Mouse (Mus musculus): Measurements from ENCODE around the gene Nagpa. TPM values are rescaled to one million over a fixed set of nuclear protein-coding genes. Genes with fewer than 3 reads are reported as not detected.
"Not testable (repeated sequence)": the region's sequence is repeated elsewhere in the genome, so short reads cannot be mapped to it uniquely, and the experiment has no call there.

Gene Nagpa
- 10 to 100 TPM in 21 of 26 experiments, 1 to 10 TPM in 5; 5.3 to 37.8 (median 17.8) TPM for total RNA-seq (2018; cell fraction: chromatin; rRNA removed)
- 10 to 100 TPM; 39.3 to 77.6 (median 58.5) TPM for total RNA-seq (2018; cell fraction: cytosol; rRNA removed)
- total RNA-seq (2018; cell fraction: nucleus; rRNA removed): 10 to 100 TPM; 21.5 to 97.8 (median 63.2) TPM
- polyA plus RNA-seq (2018): 75.7 to 106 TPM (median 79.8 TPM) in 3 replicates

DNA sequence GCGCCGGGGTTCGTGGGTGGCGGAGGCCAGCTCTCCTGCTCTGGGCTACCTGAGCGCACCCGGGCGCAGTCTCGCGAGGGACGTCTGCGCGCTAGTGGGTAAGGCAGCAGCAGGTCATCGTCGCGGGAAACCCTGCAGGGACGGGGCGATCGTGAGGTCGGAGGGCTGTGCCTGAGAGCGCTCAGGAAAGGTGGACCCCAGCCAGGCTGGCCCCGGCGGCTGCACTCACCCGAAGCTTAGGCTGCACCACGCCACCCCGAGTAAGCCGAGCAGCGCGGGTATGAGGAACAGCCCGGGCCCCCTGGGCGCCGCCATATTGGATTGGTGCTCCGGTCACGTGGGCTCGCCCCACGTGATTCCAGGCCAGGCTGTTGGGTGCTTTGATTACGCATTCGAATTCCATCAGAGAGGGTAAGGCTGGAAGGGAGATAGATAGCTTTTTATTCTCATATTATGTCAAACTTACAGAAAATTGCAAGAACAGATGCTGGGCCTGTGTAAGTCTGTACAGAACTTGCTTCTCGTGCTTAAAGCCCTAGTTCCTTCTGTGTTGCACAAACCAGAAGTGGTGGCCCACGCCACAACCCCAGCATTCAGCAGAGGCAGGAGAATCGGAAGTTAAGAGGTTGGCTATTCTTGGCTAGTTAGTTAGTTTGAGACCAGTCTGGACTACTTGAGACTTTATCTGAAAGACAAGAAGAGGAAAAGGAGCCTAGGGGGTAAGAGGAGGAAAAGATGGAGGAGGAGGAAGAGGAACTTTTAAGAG, at the start of gene Nagpa:
Gene Nagpa, minus strand, starts transcription at position 345 of the 766 bp plus-strand sequence.
- peaks cover 26% of the 10 kb centered on the region for H3K36me3 ChIP-seq (ENCODE audit: inconsistent target)
- WGBS (ENCODE audit: missing documents): 2% methylated on average over 40 of the region's 40 CpGs
- peak within 1 kb of the TSS; percentile 80 for H3K27ac ChIP-seq
- H3K79me2 ChIP-seq (ENCODE audit: inconsistent target): peaks cover 34% of the 10 kb centered on the region
- peak within 1 kb of the TSS; percentile 63 for H3K4me3 ChIP-seq (ENCODE audit: inconsistent target)

DNA sequence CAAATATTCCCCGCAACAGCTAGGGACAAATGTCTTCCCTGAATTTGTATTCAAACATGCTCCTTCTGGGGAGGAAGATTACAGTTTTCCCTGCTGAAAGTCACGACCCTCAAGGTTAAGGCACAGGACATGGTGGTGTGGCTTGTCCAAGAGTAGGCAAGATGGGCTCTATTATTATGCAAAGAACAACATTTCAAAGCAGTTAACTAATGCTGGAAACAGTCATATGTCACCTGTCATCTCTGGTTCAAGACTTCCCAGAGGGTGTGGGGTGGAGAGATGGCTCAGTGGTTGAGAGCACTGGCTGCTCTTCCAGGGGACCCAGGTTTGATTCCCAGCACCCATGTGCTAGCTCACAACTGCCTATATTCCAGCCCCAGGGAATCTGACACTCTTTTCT, 48.4 kb upstream of the Nagpa start:
- Histone ChIP-seq H3K79me2 (ENCODE audit: inconsistent target) (no peaks in the 10 kb centered on the region; the same call in 1 of the 2 replicates), H3K36me3 (ENCODE audit: inconsistent target) (peaks cover 38% of the 10 kb centered on the region; the same call in 1 of the 2 replicates), H3K4me3 (ENCODE audit: inconsistent target) (no peak overlapping the region), H3K27ac (no peak overlapping the region)
- WGBS (ENCODE audit: missing documents): 100% methylated on average over 2 of the region's 2 CpGs

DNA sequence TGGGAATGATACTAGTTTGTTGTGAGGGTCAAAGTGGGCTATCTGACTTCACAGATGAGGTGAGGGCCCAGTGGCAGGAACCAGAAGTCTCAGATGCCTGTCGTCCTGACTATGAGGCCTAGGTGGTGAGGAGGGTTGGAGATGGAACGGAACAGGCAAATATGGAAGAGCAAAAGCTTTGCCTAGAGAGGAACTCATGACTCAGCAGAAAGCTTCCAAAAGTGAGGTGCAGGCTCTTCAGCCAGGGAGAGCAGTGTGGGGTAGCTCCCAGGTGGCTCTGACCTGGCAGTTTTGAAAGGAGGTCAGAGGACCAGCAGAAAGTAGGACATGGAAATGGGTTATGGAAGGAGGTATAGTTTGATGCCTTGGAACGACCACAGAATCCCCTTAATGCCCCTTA, 47.1 kb upstream of the Nagpa start:
- Histone ChIP-seq H3K36me3 (ENCODE audit: inconsistent target) (peaks cover 47% of the 10 kb centered on the region; the same call in 1 of the 2 replicates), H3K4me3 (ENCODE audit: inconsistent target) (no peak overlapping the region), H3K79me2 (ENCODE audit: inconsistent target) (no peaks in the 10 kb centered on the region; the same call in 1 of the 2 replicates), H3K27ac (no peak overlapping the region)
- 91% methylated on average over 3 of the region's 3 CpGs for WGBS (ENCODE audit: missing documents)

DNA sequence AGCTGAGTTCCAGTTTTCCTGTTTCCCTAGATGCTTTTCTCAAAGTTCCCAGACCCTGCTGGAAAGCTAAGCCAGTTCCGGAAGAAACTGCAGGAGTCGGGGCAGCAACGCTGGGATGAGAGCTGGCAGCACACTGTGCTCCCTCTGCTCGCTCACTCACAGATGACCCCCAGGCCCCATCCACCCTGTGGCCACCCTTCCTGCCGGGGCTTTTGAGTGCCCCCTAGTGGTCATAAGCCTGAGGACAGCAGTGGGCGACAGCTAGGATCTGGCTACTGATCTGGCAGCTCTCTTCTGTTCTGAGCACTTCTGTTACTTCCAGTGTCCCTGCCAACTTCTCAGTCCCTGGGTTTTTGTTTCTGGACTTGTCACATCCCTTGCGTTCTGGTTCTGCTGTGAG, 40.6 kb upstream of the Nagpa start:
- Histone ChIP-seq H3K36me3 (ENCODE audit: inconsistent target) (peaks cover 90% of the 10 kb centered on the region), H3K27ac (no peak overlapping the region), H3K79me2 (ENCODE audit: inconsistent target) (no peaks in the 10 kb centered on the region), H3K4me3 (ENCODE audit: inconsistent target) (no peak overlapping the region)
- 50% methylated on average over 7 of the region's 7 CpGs for WGBS (ENCODE audit: missing documents)

DNA sequence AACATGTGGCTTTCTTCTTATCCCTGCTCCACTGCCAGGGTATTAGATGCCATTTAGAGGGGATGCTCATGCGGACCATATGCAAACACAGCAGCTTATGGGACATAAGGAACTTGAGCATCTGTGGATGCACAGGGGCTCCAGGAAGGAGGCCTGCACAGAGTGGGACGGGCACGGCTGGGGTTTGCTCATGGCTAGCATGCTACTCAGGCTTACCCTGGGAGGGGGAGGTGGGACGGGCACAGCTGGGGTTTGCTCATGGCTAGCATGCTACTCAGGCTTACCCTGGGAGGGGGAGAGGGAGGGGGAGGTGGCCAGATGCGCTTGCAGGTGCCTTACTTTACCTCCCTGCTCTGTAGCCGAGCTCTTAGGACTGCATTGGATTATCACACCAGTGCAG, 39.1 kb upstream of the Nagpa start:
- Histone ChIP-seq H3K27ac (no peak overlapping the region), H3K36me3 (ENCODE audit: inconsistent target) (peaks cover 87% of the 10 kb centered on the region), H3K4me3 (ENCODE audit: inconsistent target) (no peak overlapping the region), H3K79me2 (ENCODE audit: inconsistent target) (no peaks in the 10 kb centered on the region)
- WGBS (ENCODE audit: missing documents): 84% methylated on average over 6 of the region's 6 CpGs

DNA sequence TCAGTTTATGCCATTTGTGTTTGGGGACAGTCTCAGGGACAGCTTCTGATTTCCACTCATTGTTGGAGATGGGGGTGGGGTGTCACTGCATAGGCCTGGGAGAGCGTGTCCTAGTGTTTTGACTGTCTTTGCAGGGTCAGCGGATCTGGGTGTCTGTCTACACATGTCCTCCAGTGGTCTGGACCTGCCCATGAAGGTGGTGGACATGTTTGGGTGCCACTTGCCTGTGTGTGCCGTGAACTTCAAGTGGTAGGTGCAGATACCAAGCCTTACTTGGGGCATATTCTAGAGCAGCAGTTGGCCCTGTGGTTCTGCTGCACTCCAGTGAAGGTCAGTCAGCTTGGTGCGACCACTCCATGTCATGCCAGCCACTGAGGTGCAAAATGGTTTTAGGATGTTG, 38.5 kb upstream of the Nagpa start:
- no peaks in the 10 kb centered on the region for H3K79me2 ChIP-seq (ENCODE audit: inconsistent target)
- WGBS (ENCODE audit: missing documents): 92% methylated on average over 4 of the region's 4 CpGs
- no peak overlapping the region for H3K27ac ChIP-seq
- no peak overlapping the region for H3K4me3 ChIP-seq (ENCODE audit: inconsistent target)
- H3K36me3 ChIP-seq (ENCODE audit: inconsistent target): peaks cover 81% of the 10 kb centered on the region

DNA sequence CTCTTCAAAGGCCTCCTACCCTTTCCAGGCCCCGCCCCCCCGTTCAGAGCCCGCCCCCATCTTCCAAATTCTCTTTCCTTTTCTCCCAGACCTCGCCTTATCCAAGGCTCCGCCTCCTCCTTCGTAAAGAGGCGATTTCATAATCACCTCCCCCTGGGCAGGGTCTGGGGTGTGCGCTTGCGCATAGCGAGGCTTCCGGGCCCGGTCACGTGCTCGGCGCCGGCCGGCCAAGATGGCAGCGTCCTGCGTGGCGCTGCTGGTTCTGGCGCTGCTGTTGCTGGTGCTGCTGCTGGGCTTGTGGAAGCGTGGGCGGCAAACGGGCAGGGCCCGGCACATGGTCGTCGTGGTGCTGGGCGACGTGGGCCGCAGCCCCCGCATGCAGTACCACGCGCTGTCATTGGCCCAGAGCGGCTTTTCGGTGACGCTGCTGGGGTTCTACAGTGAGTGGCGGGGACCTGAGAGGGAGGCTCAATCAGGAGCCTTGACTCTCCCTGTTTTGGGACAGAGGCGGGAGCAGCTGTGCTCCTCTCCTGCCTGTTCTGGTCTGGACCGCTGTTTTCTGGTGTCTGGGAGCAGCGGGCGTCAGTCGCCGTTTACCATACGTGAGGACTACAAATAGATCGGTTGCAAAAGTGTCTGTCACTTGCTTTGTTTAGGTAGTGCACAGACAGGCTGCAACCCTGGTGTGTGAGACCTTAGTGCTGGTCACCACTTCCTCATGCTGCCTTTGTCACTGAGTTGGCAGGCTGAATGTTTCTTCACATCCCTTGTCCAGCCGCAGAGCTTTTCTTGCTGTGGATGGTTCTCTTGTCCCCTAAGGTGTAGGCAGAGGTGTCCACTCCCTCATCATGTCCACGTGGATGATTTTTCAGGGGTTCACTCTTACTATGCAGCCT, 29.9 kb upstream of the Nagpa start, which contains the start of gene Alg1:
Gene Alg1, plus strand, starts transcription at position 204 of the 896 bp plus-strand sequence.
- Histone ChIP-seq H3K36me3 (ENCODE audit: inconsistent target) (peaks cover 13% of the 10 kb centered on the region; the same call in 1 of the 2 replicates), H3K4me3 (ENCODE audit: inconsistent target) (peak within 1 kb of the TSS; percentile 83), H3K79me2 (ENCODE audit: inconsistent target) (peaks cover 26% of the 10 kb centered on the region; the same call in 1 of the 2 replicates), H3K27ac (peak within 1 kb of the TSS; percentile 55)
- WGBS (ENCODE audit: missing documents): under 1% methylated on average over 45 of the region's 47 CpGs

DNA sequence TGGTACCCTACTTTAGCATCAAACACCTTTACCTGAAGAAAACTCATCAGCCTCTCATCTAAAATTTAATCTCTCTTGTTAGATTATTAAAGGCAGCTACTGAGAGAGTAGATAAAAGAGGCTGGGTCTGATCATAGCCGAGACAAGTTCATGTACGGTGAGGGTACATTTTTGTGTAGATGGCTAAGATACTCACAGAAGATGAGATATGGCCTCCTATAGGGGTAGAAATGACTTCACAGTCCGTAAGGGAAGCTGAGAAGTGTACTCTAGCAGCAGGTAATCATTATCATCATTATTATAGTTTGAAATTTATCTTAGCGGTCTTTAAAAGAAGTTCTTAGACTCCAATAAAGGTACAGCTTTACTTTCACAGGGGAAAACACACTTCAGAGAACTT, 29.2 kb upstream of the Nagpa start:
- Histone ChIP-seq H3K36me3 (ENCODE audit: inconsistent target) (peaks cover 9% of the 10 kb centered on the region; the same call in 1 of the 2 replicates), H3K4me3 (ENCODE audit: inconsistent target) (no peak overlapping the region), H3K27ac (no peak overlapping the region), H3K79me2 (ENCODE audit: inconsistent target) (peaks cover 26% of the 10 kb centered on the region; the same call in 1 of the 2 replicates)
- WGBS (ENCODE audit: missing documents): 85% methylated on average over 4 of the region's 4 CpGs

DNA sequence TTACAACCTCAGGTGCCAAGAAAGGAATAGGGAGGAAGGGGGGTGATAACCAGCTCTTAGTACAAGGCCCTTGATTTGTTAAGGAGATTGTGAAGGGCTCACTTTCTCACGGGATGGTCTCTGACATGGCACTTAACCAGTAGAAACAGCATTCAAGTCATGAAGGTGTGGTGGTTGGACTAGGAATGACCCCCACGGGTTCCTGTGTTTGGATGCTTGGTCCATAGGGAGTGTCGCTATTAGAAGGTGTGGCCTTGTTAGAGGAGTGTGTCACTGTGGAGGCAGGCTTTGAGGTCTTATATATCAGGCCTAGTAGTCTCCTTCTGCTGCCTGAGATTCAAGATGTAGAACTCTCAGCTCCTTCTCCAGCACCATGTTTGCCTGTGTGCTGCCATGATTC, 24.3 kb upstream of the Nagpa start:
- not testable (repeated sequence) for H3K27ac ChIP-seq; H3K4me3 ChIP-seq (ENCODE audit: inconsistent target); H3K79me2 ChIP-seq (ENCODE audit: inconsistent target); H3K36me3 ChIP-seq (ENCODE audit: inconsistent target)
- 80% methylated on average over 3 of the region's 3 CpGs for WGBS (ENCODE audit: missing documents)

DNA sequence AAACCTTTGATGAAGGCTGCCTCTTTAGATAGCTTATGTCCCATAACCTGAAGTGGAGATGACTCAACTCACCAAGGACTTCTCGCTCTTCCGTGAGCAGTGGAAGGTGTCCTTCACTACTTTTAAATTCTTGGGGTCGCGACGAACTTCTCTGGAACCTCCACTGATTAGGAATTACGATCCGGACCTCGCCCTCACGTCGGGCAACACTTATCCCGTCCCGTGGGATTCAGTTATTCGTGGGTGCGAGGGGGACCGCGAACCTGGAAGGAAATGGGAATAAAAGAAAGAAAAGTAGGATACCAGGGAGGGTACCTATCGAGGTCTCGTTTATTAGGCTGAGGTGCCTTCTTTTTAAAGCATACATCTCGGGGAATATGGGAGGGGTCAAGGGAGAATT, 23.7 kb upstream of the Nagpa start:
- H3K36me3 ChIP-seq (ENCODE audit: inconsistent target); H3K27ac ChIP-seq; H3K79me2 ChIP-seq (ENCODE audit: inconsistent target); H3K4me3 ChIP-seq (ENCODE audit: inconsistent target): not testable (repeated sequence)
- 90% methylated on average over 12 of the region's 19 CpGs for WGBS (ENCODE audit: missing documents)

DNA sequence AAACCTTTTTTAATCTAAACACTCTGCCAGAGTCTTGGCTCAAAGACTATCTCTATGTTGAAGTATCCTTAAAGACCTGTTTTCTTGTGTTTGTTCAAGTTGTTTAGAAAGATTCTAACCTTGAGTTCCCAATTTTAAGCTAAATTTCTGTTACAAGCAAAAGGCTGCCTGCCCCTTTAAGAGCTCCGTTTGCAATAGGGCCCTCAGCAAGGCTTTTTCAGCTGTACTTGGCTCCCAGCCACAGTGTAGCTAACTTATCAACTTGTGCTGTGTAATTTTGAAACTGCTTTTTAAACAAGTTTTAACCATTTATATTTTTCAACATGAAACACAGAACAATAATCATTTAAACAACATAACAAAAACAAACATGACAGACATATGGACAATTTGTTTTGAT, 22.7 kb upstream of the Nagpa start:
- not testable (repeated sequence) for H3K4me3 ChIP-seq (ENCODE audit: inconsistent target); H3K27ac ChIP-seq; H3K79me2 ChIP-seq (ENCODE audit: inconsistent target); H3K36me3 ChIP-seq (ENCODE audit: inconsistent target)
- 0% methylated on average over 1 of the region's 1 CpGs for WGBS (ENCODE audit: missing documents)

DNA sequence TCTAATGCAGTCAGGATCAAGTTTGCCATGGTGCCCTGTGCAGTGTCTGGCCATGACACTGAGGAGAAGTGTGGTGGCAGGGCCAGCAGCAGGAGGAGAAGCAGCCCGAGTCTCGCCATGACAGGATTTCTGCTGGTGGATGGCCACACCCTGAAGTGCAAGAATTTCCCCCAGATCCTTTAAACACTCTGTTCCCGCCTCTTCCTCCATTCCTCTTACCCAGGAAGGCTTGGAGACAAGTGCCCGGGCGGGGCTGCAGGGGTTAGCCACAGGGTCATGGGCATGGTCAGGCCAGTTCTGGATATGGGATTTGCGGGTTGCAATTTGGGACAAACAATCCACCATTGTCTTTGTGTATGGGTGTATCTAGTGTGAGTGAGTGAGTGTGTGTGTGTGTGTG, 18.3 kb upstream of the Nagpa start, which contains the start of gene AU021092:
Gene AU021092, minus strand, starts transcription at position 160 of the 400 bp plus-strand sequence.
- Histone ChIP-seq H3K4me3 (ENCODE audit: inconsistent target) (no peak within 1 kb of the TSS), H3K79me2 (ENCODE audit: inconsistent target) (no peaks in the 10 kb centered on the region), H3K27ac (no peak within 1 kb of the TSS), H3K36me3 (ENCODE audit: inconsistent target) (no peaks in the 10 kb centered on the region)
- 75% methylated on average over 6 of the region's 6 CpGs for WGBS (ENCODE audit: missing documents)

DNA sequence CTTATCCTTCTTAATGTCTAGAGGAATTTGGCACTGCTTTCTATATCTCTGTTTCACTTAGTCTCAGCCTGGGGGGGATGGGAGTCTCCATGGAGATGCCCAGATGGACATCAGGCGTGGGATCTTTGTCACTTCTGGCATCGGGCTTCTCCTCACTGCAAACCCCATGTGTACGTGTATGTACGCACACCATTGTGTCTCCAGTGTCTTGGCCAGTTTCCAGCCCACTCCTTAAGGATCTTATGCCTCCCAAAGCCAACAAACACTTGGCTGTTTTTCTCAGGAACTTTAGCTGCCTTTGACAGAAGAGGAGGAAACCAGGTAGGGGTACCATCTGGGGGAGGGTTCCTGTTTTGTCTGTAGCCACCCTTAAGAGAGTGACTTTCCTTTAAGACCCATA, 17.6 kb upstream of the Nagpa start:
- H3K27ac ChIP-seq: no peak overlapping the region
- 75% methylated on average over 4 of the region's 4 CpGs for WGBS (ENCODE audit: missing documents)

DNA sequence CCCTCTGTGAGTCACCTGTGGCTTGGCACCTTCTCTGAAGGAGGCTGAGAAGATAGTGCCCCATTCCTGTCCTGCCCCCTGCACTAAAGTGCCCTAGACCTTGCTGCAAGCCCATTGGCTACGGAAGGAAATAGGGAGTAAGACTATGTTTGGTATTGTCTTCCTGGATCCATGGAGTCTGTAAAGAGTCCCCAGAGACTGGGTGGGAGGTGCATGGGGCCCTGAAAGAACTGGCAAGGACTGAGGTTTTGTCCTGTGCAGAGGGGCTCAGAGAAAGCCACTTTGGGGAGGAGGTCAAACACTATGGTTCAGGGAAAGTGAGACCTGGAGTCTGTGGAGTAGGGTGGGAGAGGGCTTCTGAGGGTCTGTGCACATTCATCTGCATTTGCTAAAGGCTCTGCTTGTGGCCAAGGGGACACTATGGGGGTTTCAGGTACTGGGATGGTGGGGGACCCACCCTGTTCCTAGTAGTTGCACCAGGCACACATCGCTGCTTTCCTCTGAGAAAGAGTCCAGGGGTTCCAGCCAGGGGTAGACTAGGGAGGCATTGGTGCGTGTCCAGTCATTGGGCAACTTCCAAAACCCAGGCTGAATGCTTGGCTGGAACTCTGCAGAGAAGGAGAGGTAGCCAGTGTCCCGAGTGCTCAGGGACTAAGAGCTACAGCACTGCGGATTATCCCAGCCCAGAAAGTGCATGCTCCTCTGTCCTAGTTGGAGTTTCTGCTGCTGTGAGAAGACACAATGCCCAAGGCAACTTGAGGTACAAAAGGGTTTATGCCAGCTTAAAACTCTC, 13.7 kb upstream of the Nagpa start:
- no peaks in the 10 kb centered on the region for H3K79me2 ChIP-seq (ENCODE audit: inconsistent target)
- H3K4me3 ChIP-seq (ENCODE audit: inconsistent target): no peak overlapping the region
- H3K36me3 ChIP-seq (ENCODE audit: inconsistent target): no peaks in the 10 kb centered on the region
- H3K27ac ChIP-seq: no peak overlapping the region
- WGBS (ENCODE audit: missing documents): 88% methylated on average over 5 of the region's 5 CpGs

More for the DNA sequence above, 17.6 kb upstream of the Nagpa start:
- Histone ChIP-seq H3K4me3 (ENCODE audit: inconsistent target) (no peak overlapping the region), H3K36me3 (ENCODE audit: inconsistent target) (no peaks in the 10 kb centered on the region), H3K79me2 (ENCODE audit: inconsistent target) (no peaks in the 10 kb centered on the region)
